Mouse (Mus musculus) MEL (cell line): ENCODE results near the gene Trim2. TPM values are rescaled to one million over a fixed set of nuclear protein-coding genes. Genes with fewer than 3 reads are reported as not detected.

ENCODE experiments used
- DNase-seq: peaks from one replicate; pipeline ENCODE4 v3.0.0; 2011; ENCODE audit warnings: low read depth, low spot score
- H3K27ac ChIP-seq: 2 replicates; pipeline ENCODE4 v1.5.1; 2012; ENCODE audit warnings: low read depth, mild to moderate bottlenecking, control low read depth, low read length, moderate library complexity; ENCODE audit not compliant: control insufficient read depth
- H3K27me3 ChIP-seq, 2 experiments: fragments of 150-350 bp in 1 of 2; sonication (generic) in 1 of 2; 2 replicates each; pipeline ENCODE4 v1.6.1; 2012; ENCODE audit warnings: low read length in 2 of 2, mild to moderate bottlenecking in 2 of 2, improper control_type of control experiment in 1 of 2, moderate library complexity in 1 of 2; ENCODE audit not compliant: insufficient read depth in 2 of 2, control insufficient read depth in 1 of 2
- H3K36me3 ChIP-seq, 2 experiments: 2 replicates each; pipeline ENCODE4 v1.6.1; 2012 to 2014; ENCODE audit warnings: low read length in 2 of 2, improper control_type of control experiment in 1 of 2, inconsistent platforms in 1 of 2, mild to moderate bottlenecking in 1 of 2; ENCODE audit not compliant: insufficient read depth in 2 of 2, control insufficient read depth in 1 of 2
- H3K4me1 ChIP-seq, 2 experiments: fragments of 150-350 bp in 1 of 2; sonication (generic) in 1 of 2; 2 replicates each; pipeline ENCODE4 v1.6.1; 2012; ENCODE audit warnings: low read length in 2 of 2, improper control_type of control experiment in 1 of 2, mild to moderate bottlenecking in 1 of 2; ENCODE audit not compliant: insufficient read depth in 2 of 2, control insufficient read depth in 1 of 2
- H3K4me3 ChIP-seq, 2 experiments: fragments of 150-350 bp in 1 of 2; sonication (generic) in 1 of 2; 2 replicates each; pipeline ENCODE4 v1.5.1; 2012; ENCODE audit warnings: low read depth in 2 of 2, low read length in 2 of 2, mild to moderate bottlenecking in 2 of 2, moderate library complexity in 2 of 2, control low read depth in 1 of 2, improper control_type of control experiment in 1 of 2; ENCODE audit not compliant: control insufficient read depth in 1 of 2, insufficient read depth in 1 of 2
- H3K79me2 ChIP-seq: 2 replicates; pipeline ENCODE4 v1.6.1; 2012; ENCODE audit warnings: mild to moderate bottlenecking, low read length, moderate library complexity; ENCODE audit not compliant: control insufficient read depth, poor library complexity, insufficient read depth
- H3K9ac ChIP-seq: 2 replicates; pipeline ENCODE4 v1.6.1; 2012; ENCODE audit warnings: low read depth, mild to moderate bottlenecking, control low read depth, low read length, moderate library complexity; ENCODE audit not compliant: control insufficient read depth, poor library complexity, severe bottlenecking
- H3K9me3 ChIP-seq: fragments of 150-350 bp; sonication (generic); replicated peaks from 2 replicates; pipeline ENCODE4 v1.6.1; 2012; ENCODE audit warnings: mild to moderate bottlenecking, low read length, improper control_type of control experiment, moderate library complexity; ENCODE audit not compliant: insufficient read depth
- BHLHE40 ChIP-seq: IDR thresholded peaks from 2 replicates; pipeline ENCODE4 v1.6.1; 2012; ENCODE audit warnings: low read depth, mild to moderate bottlenecking, inconsistent platforms, low read length, improper control_type of control experiment, borderline replicate concordance
- CHD1 ChIP-seq: IDR thresholded peaks from 2 replicates; pipeline ENCODE4 v1.6.1; 2012; ENCODE audit warnings: low read depth, mild to moderate bottlenecking, inconsistent platforms, low read length, improper control_type of control experiment
- CTCF ChIP-seq, 3 experiments: IDR thresholded peaks in 2 of 3; conservative IDR thresholded peaks in 1 of 3; 2 replicates each; pipeline ENCODE4 v1.5.1; 2011 to 2012; ENCODE audit warnings: low read length in 3 of 3, low read depth in 2 of 3, mild to moderate bottlenecking in 2 of 3, improper control_type of control experiment in 1 of 3, inconsistent platforms in 1 of 3, mixed read lengths in 1 of 3, moderate library complexity in 1 of 3; ENCODE audit not compliant: control insufficient read depth in 1 of 3, insufficient read depth in 1 of 3, poor library complexity in 1 of 3, severe bottlenecking in 1 of 3
- E2F4 ChIP-seq: IDR thresholded peaks from 2 replicates; pipeline ENCODE4 v1.6.1; 2011; ENCODE audit warnings: low read depth, low read length, improper control_type of control experiment, borderline replicate concordance
- GABPA ChIP-seq: IDR thresholded peaks from 2 replicates; pipeline ENCODE4 v1.6.1; 2012; ENCODE audit warnings: low read depth, mild to moderate bottlenecking, inconsistent platforms, low read length, improper control_type of control experiment, moderate library complexity
- HCFC1 ChIP-seq: IDR thresholded peaks from 2 replicates; pipeline ENCODE4 v1.6.1; 2012; ENCODE audit warnings: low read depth, mild to moderate bottlenecking, inconsistent platforms, low read length, improper control_type of control experiment, moderate library complexity
- JUND ChIP-seq: IDR thresholded peaks from 2 replicates; pipeline ENCODE4 v1.6.1; 2011; ENCODE audit warnings: low read depth, mild to moderate bottlenecking, improper control_type of control experiment, low read length
- KAT2A ChIP-seq: conservative IDR thresholded peaks from 2 replicates; pipeline ENCODE4 v1.6.1; 2012; ENCODE audit warnings: low read depth, low read length, improper control_type of control experiment, inconsistent platforms
- MAX ChIP-seq: IDR thresholded peaks from 2 replicates; pipeline ENCODE4 v1.6.1; 2011; ENCODE audit warnings: low read length, improper control_type of control experiment
- MXI1 ChIP-seq: IDR thresholded peaks from 2 replicates; pipeline ENCODE4 v1.6.1; 2011; ENCODE audit warnings: mild to moderate bottlenecking, low read depth, low read length, improper control_type of control experiment
- NRF1 ChIP-seq: IDR thresholded peaks from 2 replicates; pipeline ENCODE4 v1.6.1; 2014; ENCODE audit warnings: low read depth, mild to moderate bottlenecking, inconsistent platforms, low read length, improper control_type of control experiment, moderate library complexity; ENCODE audit not compliant: poor library complexity, insufficient read depth, severe bottlenecking
- POLR2A ChIP-seq, 2 experiments: IDR thresholded peaks; 2 replicates each; pipeline ENCODE4 v1.6.1; 2011 to 2012; ENCODE audit warnings: low read length in 2 of 2, mild to moderate bottlenecking in 2 of 2, control low read depth in 1 of 2, improper control_type of control experiment in 1 of 2, low read depth in 1 of 2, moderate library complexity in 1 of 2; ENCODE audit not compliant: control insufficient read depth in 1 of 2, insufficient read depth in 1 of 2, poor library complexity in 1 of 2
- POLR2AphosphoS5 ChIP-seq: IDR thresholded peaks from 2 replicates; pipeline ENCODE4 v1.6.1; 2012; ENCODE audit warnings: low read depth, borderline replicate concordance, mild to moderate bottlenecking, inconsistent platforms, low read length, moderate library complexity, mixed read lengths
- RAD21 ChIP-seq: IDR thresholded peaks from 2 replicates; pipeline ENCODE4 v1.6.1; 2011; ENCODE audit warnings: mild to moderate bottlenecking, low read depth, low read length, improper control_type of control experiment
- RCOR1 ChIP-seq: IDR thresholded peaks from 2 replicates; pipeline ENCODE4 v1.6.1; 2012; ENCODE audit warnings: low read depth, mild to moderate bottlenecking, inconsistent platforms, low read length, improper control_type of control experiment
- SIN3A ChIP-seq: IDR thresholded peaks from 2 replicates; pipeline ENCODE4 v1.6.1; 2012; ENCODE audit warnings: low read length, improper control_type of control experiment, inconsistent platforms
- SMC3 ChIP-seq: IDR thresholded peaks from 2 replicates; pipeline ENCODE4 v1.6.1; 2011; ENCODE audit warnings: low read depth, low read length, improper control_type of control experiment
- UBTF ChIP-seq: IDR thresholded peaks from 2 replicates; pipeline ENCODE4 v1.6.1; 2012; ENCODE audit warnings: low read depth, mild to moderate bottlenecking, inconsistent platforms, low read length, improper control_type of control experiment, moderate library complexity, borderline replicate concordance; ENCODE audit not compliant: insufficient read depth
- USF1 ChIP-seq: IDR thresholded peaks from 2 replicates; pipeline ENCODE4 v1.6.1; 2014; ENCODE audit warnings: low read depth, mild to moderate bottlenecking, inconsistent platforms, low read length, improper control_type of control experiment, moderate library complexity
- USF2 ChIP-seq, 2 experiments: IDR thresholded peaks; 2 replicates each; pipeline ENCODE4 v1.6.1; 2011 to 2012; ENCODE audit warnings: improper control_type of control experiment in 2 of 2, low read length in 2 of 2, borderline replicate concordance in 1 of 2, inconsistent platforms in 1 of 2, low read depth in 1 of 2, mild to moderate bottlenecking in 1 of 2; ENCODE audit not compliant: insufficient read depth in 1 of 2
- ZMIZ1 ChIP-seq: IDR thresholded peaks from 2 replicates; pipeline ENCODE4 v1.6.1; 2012; ENCODE audit warnings: low read depth, mild to moderate bottlenecking, inconsistent platforms, low read length, improper control_type of control experiment, moderate library complexity
- ZNF384 ChIP-seq: IDR thresholded peaks from 2 replicates; pipeline ENCODE4 v1.6.1; 2012; ENCODE audit warnings: low read depth, mild to moderate bottlenecking, inconsistent platforms, low read length, improper control_type of control experiment
- polyA plus RNA-seq, 2 experiments: library from polyadenylated mRNA; stranded (reverse) in 1 of 2; unstranded in 1 of 2; fragments of >175 nt in 1 of 2; fragments of >200 nt in 1 of 2; gene quantifications; 2 replicates each; pipeline versions ENCODE4 v1.2.1 to v1.2.4; 2012; ENCODE audit warnings: low replicate concordance in 2 of 2, low read depth in 1 of 2; ENCODE audit not compliant: insufficient read length in 2 of 2, insufficient read depth in 1 of 2, missing spikeins in 1 of 2
- total RNA-seq: library from RNA; depleted of rRNA; stranded (reverse); fragments of 300-350 nt; gene quantifications from 2 replicates; pipeline ENCODE4 v1.2.3, GENCODE M21; 2012

Gene Trim2
- total and polyA plus RNA-seq, 3 experiments = 1.7 to 4.4 TPM; not detected in 1

GRCm38 (mm10) chr3:84242497-84242896 is 64.2 kb downstream of the Trim2 start:
- Histone ChIP-seq H3K27me3 (no peaks in the 10 kb centered on the region), H3K36me3 (peaks cover 0 to 10% of the 10 kb centered on the region in 2 experiments; a peak in 2 of 4 replicates), H3K4me1 (peaks cover 0 to 7% of the 10 kb centered on the region in 2 experiments; a peak in 1 of 4 replicates), H3K79me2 (no peaks in the 10 kb centered on the region), H3K27ac (no peak overlapping the region), H3K4me3 (no peak overlapping the region), H3K9ac (no peak overlapping the region), H3K9me3 (no peaks in the 10 kb centered on the region)
- DNase-seq = no peak
- no peak for TF ChIP-seq ZMIZ1
- TF ChIP-seq BHLHE40 = no peak
- TF ChIP-seq KAT2A = no peak
- no peak for TF ChIP-seq NRF1
- TF ChIP-seq JUND = no peak
- TF ChIP-seq CTCF (IDR thresholded peaks at IDR 0.05 in 2 of 3, conservative IDR thresholded peaks at IDR 0.05 in 1 of 3; ENCODE audit: control insufficient read depth in 1 of 3, insufficient read depth in 1 of 3, low read depth in 2 of 3, low read length in 3 of 3, poor library complexity in 1 of 3, severe bottlenecking in 1 of 3) = no peak
- TF ChIP-seq SIN3A = no peak
- TF ChIP-seq ZNF384 = no peak
- no peak for TF ChIP-seq UBTF
- no peak for TF ChIP-seq RCOR1
- TF ChIP-seq SMC3 = no peak
- no peak for TF ChIP-seq USF2 (IDR thresholded peaks at IDR 0.05; ENCODE audit: borderline replicate concordance in 1 of 2, insufficient read depth in 1 of 2, low read depth in 1 of 2, low read length in 2 of 2)

GRCm38 (mm10) chr3:84241098-84241497 is 65.6 kb downstream of the Trim2 start:
- Histone ChIP-seq H3K9me3 (no peaks in the 10 kb centered on the region), H3K9ac (no peak overlapping the region), H3K36me3 (peaks cover 0 to 10% of the 10 kb centered on the region in 2 experiments; a peak in 2 of 4 replicates), H3K79me2 (no peaks in the 10 kb centered on the region), H3K27me3 (no peaks in the 10 kb centered on the region), H3K4me3 (no peak overlapping the region), H3K27ac (no peak overlapping the region), H3K4me1 (peaks cover 0 to 7% of the 10 kb centered on the region in 2 experiments; a peak in 1 of 4 replicates)
- TF ChIP-seq MAX = no peak
- TF ChIP-seq CHD1 = no peak
- TF ChIP-seq POLR2A (IDR thresholded peaks at IDR 0.05; ENCODE audit: control insufficient read depth in 1 of 2, insufficient read depth in 1 of 2, low read depth in 1 of 2, low read length in 2 of 2, poor library complexity in 1 of 2) = no peak
- TF ChIP-seq BHLHE40 = no peak
- TF ChIP-seq CTCF (IDR thresholded peaks at IDR 0.05 in 2 of 3, conservative IDR thresholded peaks at IDR 0.05 in 1 of 3; ENCODE audit: control insufficient read depth in 1 of 3, insufficient read depth in 1 of 3, low read depth in 2 of 3, low read length in 3 of 3, poor library complexity in 1 of 3, severe bottlenecking in 1 of 3) = no peak
- no peak for TF ChIP-seq HCFC1
- TF ChIP-seq RCOR1 = no peak
- TF ChIP-seq MXI1 = no peak
- no peak for TF ChIP-seq GABPA
- TF ChIP-seq KAT2A = no peak
- TF ChIP-seq E2F4 = no peak
- no peak for TF ChIP-seq RAD21
- no peak for TF ChIP-seq UBTF
- no peak for TF ChIP-seq ZNF384
- no peak for TF ChIP-seq USF1
- no peak for TF ChIP-seq POLR2AphosphoS5
- TF ChIP-seq NRF1 = no peak
- no peak for DNase-seq
